Mouse (Mus musculus): Measurements from ENCODE around the gene Cntfr. TPM values are rescaled to one million over a fixed set of nuclear protein-coding genes. Genes with fewer than 3 reads are reported as not detected.
"Not testable (repeated sequence)": the region's sequence is repeated elsewhere in the genome, so short reads cannot be mapped to it uniquely, and the experiment has no call there.

The Cntfr gene
- polyA plus RNA-seq (2014; fragmentation: Nextera tagmentation; extraction: Ambion mirVana), result 5.2 and 6.0 TPM in 2 replicates

- not testable (repeated sequence) for H3K9me3 ChIP-seq (ENCODE audit: control insufficient read depth, low read length); H3K27ac ChIP-seq (ENCODE audit: low read depth, low read length); H3K36me3 ChIP-seq (ENCODE audit: control insufficient read depth, insufficient read depth, low read length); H3K9ac ChIP-seq (ENCODE audit: low read depth, low read length); ATAC-seq (replicated peaks; ENCODE audit: low FRiP score); H3K4me3 ChIP-seq (ENCODE audit: low read depth, low read length); H3K4me1 ChIP-seq (replicated peaks; ENCODE audit: control insufficient read depth, insufficient read depth, low read length); H3K4me2 ChIP-seq
- peaks cover 14% of the 10 kb centered on the region for H3K27me3 ChIP-seq (replicated peaks; ENCODE audit: control insufficient read depth, insufficient read depth, low read length)
- WGBS, result 15% methylated on average over 31 of the region's 40 CpGs
- DNase-seq (ENCODE audit: low spot score), result peak; percentile 65
Observed at GRCm38 (mm10) chr4:41696930-41697841, at the start of gene Cntfr. Cntfr (minus strand) TSS chr4:41697089.

- ATAC-seq (replicated peaks; ENCODE audit: low FRiP score), result no peak
- no peak overlapping the region for H3K27ac ChIP-seq (ENCODE audit: low read depth, low read length)
- no peak overlapping the region for H3K4me3 ChIP-seq (ENCODE audit: low read depth, low read length)
- 58% methylated on average over 1 of the region's 1 CpGs for WGBS
- DNase-seq (ENCODE audit: low spot score), result no peak
- H3K9ac ChIP-seq (ENCODE audit: low read depth, low read length), result no peak overlapping the region
- H3K4me1 ChIP-seq (replicated peaks; ENCODE audit: control insufficient read depth, insufficient read depth, low read length), result peaks cover 3% of the 10 kb centered on the region; the same call in 1 of the 2 replicates
- no peak overlapping the region for H3K4me2 ChIP-seq
- H3K9me3 ChIP-seq (ENCODE audit: control insufficient read depth, low read length), result peaks cover 4% of the 10 kb centered on the region; the same call in 1 of the 2 replicates
- H3K36me3 ChIP-seq (ENCODE audit: control insufficient read depth, insufficient read depth, low read length), result no peaks in the 10 kb centered on the region
- no peaks in the 10 kb centered on the region for H3K27me3 ChIP-seq (replicated peaks; ENCODE audit: control insufficient read depth, insufficient read depth, low read length)
Observed at GRCm38 (mm10) chr4:41745021-41745420, 48.1 kb upstream of the Cntfr start.

GRCm38 (mm10) chr4:41744131-41744530, 47.2 kb upstream of the Cntfr start:
- no peak overlapping the region for H3K9ac ChIP-seq (ENCODE audit: low read depth, low read length)
- H3K27me3 ChIP-seq (replicated peaks; ENCODE audit: control insufficient read depth, insufficient read depth, low read length), result no peaks in the 10 kb centered on the region
- peaks cover 7% of the 10 kb centered on the region; the same call in 1 of the 2 replicates for H3K4me1 ChIP-seq (replicated peaks; ENCODE audit: control insufficient read depth, insufficient read depth, low read length)
- no peak overlapping the region for H3K4me2 ChIP-seq
- WGBS, result 55% methylated on average over 2 of the region's 2 CpGs
- no peak for DNase-seq (ENCODE audit: low spot score)
- H3K4me3 ChIP-seq (ENCODE audit: low read depth, low read length), result no peak overlapping the region
- peaks cover 4% of the 10 kb centered on the region; the same call in 1 of the 2 replicates for H3K9me3 ChIP-seq (ENCODE audit: control insufficient read depth, low read length)
- H3K27ac ChIP-seq (ENCODE audit: low read depth, low read length), result no peak overlapping the region
- H3K36me3 ChIP-seq (ENCODE audit: control insufficient read depth, insufficient read depth, low read length), result peaks cover 2% of the 10 kb centered on the region
- no peak for ATAC-seq (replicated peaks; ENCODE audit: low FRiP score)

GRCm38 (mm10) chr4:41741158-41741560, 44.3 kb upstream of the Cntfr start:
- peak overlapping the region; percentile 85 for H3K9ac ChIP-seq (ENCODE audit: low read depth, low read length)
- H3K9me3 ChIP-seq (ENCODE audit: control insufficient read depth, low read length), result peaks cover under 1% of the 10 kb centered on the region; the same call in 1 of the 2 replicates
- under 1% methylated on average over 27 of the region's 27 CpGs for WGBS
- peaks cover 7% of the 10 kb centered on the region; the same call in 1 of the 2 replicates for H3K4me1 ChIP-seq (replicated peaks; ENCODE audit: control insufficient read depth, insufficient read depth, low read length)
- no peaks in the 10 kb centered on the region for H3K27me3 ChIP-seq (replicated peaks; ENCODE audit: control insufficient read depth, insufficient read depth, low read length)
- peak; percentile 92 for DNase-seq (ENCODE audit: low spot score)
- H3K36me3 ChIP-seq (ENCODE audit: control insufficient read depth, insufficient read depth, low read length), result peaks cover 10% of the 10 kb centered on the region
- peak overlapping the region; percentile 89 for H3K4me2 ChIP-seq
- peak overlapping the region; percentile 52; the same call in 1 of the 2 replicates for H3K27ac ChIP-seq (ENCODE audit: low read depth, low read length)
- ATAC-seq (replicated peaks; ENCODE audit: low FRiP score), result peak; percentile 96
- H3K4me3 ChIP-seq (ENCODE audit: low read depth, low read length), result peak overlapping the region; percentile 79

GRCm38 (mm10) chr4:41740380-41741157, 43.7 kb upstream of the Cntfr start:
- under 1% methylated on average over 48 of the region's 48 CpGs for whole genome bisulfite sequencing
- peaks cover 10% of the 10 kb centered on the region for H3K36me3 ChIP-seq (ENCODE audit: control insufficient read depth, insufficient read depth, low read length)

GRCm38 (mm10) chr4:41739260-41739659, 42.4 kb upstream of the Cntfr start:
- ATAC-seq (replicated peaks; ENCODE audit: low FRiP score), result no peak
- no peaks in the 10 kb centered on the region for H3K27me3 ChIP-seq (replicated peaks; ENCODE audit: control insufficient read depth, insufficient read depth, low read length)
- no peak overlapping the region for H3K4me2 ChIP-seq
- no peaks in the 10 kb centered on the region for H3K9me3 ChIP-seq (ENCODE audit: control insufficient read depth, low read length)
- WGBS, result 93% methylated on average over 13 of the region's 13 CpGs
- H3K4me3 ChIP-seq (ENCODE audit: low read depth, low read length), result no peak overlapping the region
- H3K36me3 ChIP-seq (ENCODE audit: control insufficient read depth, insufficient read depth, low read length), result peaks cover 10% of the 10 kb centered on the region
- H3K9ac ChIP-seq (ENCODE audit: low read depth, low read length), result no peak overlapping the region
- H3K4me1 ChIP-seq (replicated peaks; ENCODE audit: control insufficient read depth, insufficient read depth, low read length), result peaks cover 7% of the 10 kb centered on the region; the same call in 1 of the 2 replicates
- no peak overlapping the region for H3K27ac ChIP-seq (ENCODE audit: low read depth, low read length)
- no peak for DNase-seq (ENCODE audit: low spot score)

More at GRCm38 (mm10) chr4:41740380-41741157, 43.7 kb upstream of the Cntfr start:
- Histone ChIP-seq H3K4me2 (peak overlapping the region; percentile 89), H3K9ac (ENCODE audit: low read depth, low read length) (peak overlapping the region; percentile 85), H3K9me3 (ENCODE audit: control insufficient read depth, low read length) (no peaks in the 10 kb centered on the region), H3K27me3 (replicated peaks; ENCODE audit: control insufficient read depth, insufficient read depth, low read length) (no peaks in the 10 kb centered on the region), H3K4me1 (replicated peaks; ENCODE audit: control insufficient read depth, insufficient read depth, low read length) (peaks cover 7% of the 10 kb centered on the region; the same call in 1 of the 2 replicates), H3K4me3 (ENCODE audit: low read depth, low read length) (peak overlapping the region; percentile 79), H3K27ac (ENCODE audit: low read depth, low read length) (peak overlapping the region; percentile 52; the same call in 1 of the 2 replicates)
- peak; percentile 82 for ATAC-seq (replicated peaks; ENCODE audit: low FRiP score)
- DNase-seq (ENCODE audit: low spot score), result no peak

- Histone ChIP-seq H3K27ac (ENCODE audit: low read depth, low read length) (no peak overlapping the region), H3K4me2 (no peak overlapping the region), H3K27me3 (replicated peaks; ENCODE audit: control insufficient read depth, insufficient read depth, low read length) (peaks cover 5% of the 10 kb centered on the region), H3K36me3 (ENCODE audit: control insufficient read depth, insufficient read depth, low read length) (peaks cover 10% of the 10 kb centered on the region), H3K4me1 (replicated peaks; ENCODE audit: control insufficient read depth, insufficient read depth, low read length) (peaks cover 7% of the 10 kb centered on the region; the same call in 1 of the 2 replicates), H3K9ac (ENCODE audit: low read depth, low read length) (no peak overlapping the region), H3K9me3 (ENCODE audit: control insufficient read depth, low read length) (no peaks in the 10 kb centered on the region), H3K4me3 (ENCODE audit: low read depth, low read length) (no peak overlapping the region)
- WGBS, result 75% methylated on average over 1 of the region's 1 CpGs
- DNase-seq (ENCODE audit: low spot score) (no peak), ATAC-seq (replicated peaks; ENCODE audit: low FRiP score) (no peak)
Observed at GRCm38 (mm10) chr4:41738256-41738603, 41.3 kb upstream of the Cntfr start.

- no peak overlapping the region for H3K4me2 ChIP-seq
- no peaks in the 10 kb centered on the region for H3K9me3 ChIP-seq (ENCODE audit: control insufficient read depth, low read length)
- H3K4me1 ChIP-seq (replicated peaks; ENCODE audit: control insufficient read depth, insufficient read depth, low read length), result peaks cover 7% of the 10 kb centered on the region; the same call in 1 of the 2 replicates
- H3K36me3 ChIP-seq (ENCODE audit: control insufficient read depth, insufficient read depth, low read length), result peaks cover 10% of the 10 kb centered on the region
- no peak overlapping the region for H3K27ac ChIP-seq (ENCODE audit: low read depth, low read length)
- ATAC-seq (replicated peaks; ENCODE audit: low FRiP score) (no peak), DNase-seq (ENCODE audit: low spot score) (peak; percentile 62)
- no peak overlapping the region for H3K4me3 ChIP-seq (ENCODE audit: low read depth, low read length)
- H3K9ac ChIP-seq (ENCODE audit: low read depth, low read length), result no peak overlapping the region
- WGBS, result 41% methylated on average over 8 of the region's 8 CpGs
- peaks cover 9% of the 10 kb centered on the region for H3K27me3 ChIP-seq (replicated peaks; ENCODE audit: control insufficient read depth, insufficient read depth, low read length)
Observed at GRCm38 (mm10) chr4:41737602-41738255, 40.8 kb upstream of the Cntfr start.
